Mouse (Mus musculus) G1E (cell line): ENCODE results near the gene Dkk2. TPM values are rescaled to one million over a fixed set of nuclear protein-coding genes. Genes with fewer than 3 reads are reported as not detected.
"Not testable (repeated sequence)": the region's sequence is repeated elsewhere in the genome, so short reads cannot be mapped to it uniquely, and the experiment has no call there.

Experiments used
- ATAC-seq: 2 replicates; pipeline ENCODE4 v1.8.0; 2016; ENCODE audit warnings: mild to moderate bottlenecking; ENCODE audit not compliant: insufficient number of reproducible peaks, poor library complexity, low FRiP score, severe bottlenecking; ENCODE audit errors: extremely low read depth
- DNase-seq: peaks from one replicate; pipeline ENCODE4 v3.0.0; 2012; ENCODE audit warnings: low spot score
- H3K27me3 ChIP-seq: 2 replicates; pipeline ENCODE4 v1.6.1; 2012; ENCODE audit warnings: mild to moderate bottlenecking, low read length, inconsistent platforms; ENCODE audit not compliant: insufficient read depth
- H3K36me3 ChIP-seq: replicated peaks from 2 replicates; pipeline ENCODE3; 2012; ENCODE audit warnings: mild to moderate bottlenecking, inconsistent platforms
- H3K4me1 ChIP-seq: 2 replicates; pipeline ENCODE4 v1.6.1; 2012; ENCODE audit warnings: low read depth, low read length, inconsistent platforms, mixed read lengths; ENCODE audit not compliant: insufficient read depth
- H3K4me3 ChIP-seq: 2 replicates; pipeline ENCODE4 v1.5.1; 2012; ENCODE audit warnings: low read depth, mild to moderate bottlenecking, inconsistent platforms, low read length, moderate library complexity, mixed read lengths
- H3K9me3 ChIP-seq: replicated peaks from 2 replicates; pipeline ENCODE4 v1.6.1; 2012; ENCODE audit warnings: inconsistent platforms
- CTCF ChIP-seq: IDR thresholded peaks from 2 replicates; pipeline ENCODE4 v1.5.1; 2012; ENCODE audit warnings: low read depth, low read length, inconsistent platforms, mixed read lengths
- GATA1 ChIP-seq: IDR thresholded peaks from 2 replicates; pipeline ENCODE4 v1.6.1; 2012; ENCODE audit warnings: borderline replicate concordance, low read length, inconsistent platforms, mixed read lengths
- GATA2 ChIP-seq: IDR thresholded peaks from 2 replicates; pipeline ENCODE4 v1.6.1; 2012; ENCODE audit warnings: low read depth, low read length, inconsistent platforms, borderline replicate concordance
- POLR2AphosphoS5 ChIP-seq: IDR thresholded peaks from 2 replicates; pipeline ENCODE4 v1.6.1; 2012; ENCODE audit warnings: low read depth, low read length, inconsistent platforms; ENCODE audit not compliant: insufficient replicate concordance
- TAL1 ChIP-seq: conservative IDR thresholded peaks from 2 replicates; pipeline ENCODE4 v1.6.1; 2012; ENCODE audit warnings: low read depth, low read length, inconsistent platforms, mixed read lengths
- polyA plus RNA-seq: library from polyadenylated mRNA; stranded (reverse); fragments of >175 nt; gene quantifications from 2 replicates; pipeline ENCODE4 v1.2.3, GENCODE M21; 2012
- total RNA-seq, 2 experiments: library from RNA; stranded (forward) in 1 of 2; stranded (reverse) in 1 of 2; fragments of 200-1000 nt in 1 of 2; fragments of >200 nt in 1 of 2; fragmentation: Nextera tagmentation in 1 of 2; gene quantifications; 2 replicates each; pipeline ENCODE4 v1.2.3; 2014 to 2017

Gene Dkk2
- total RNA-seq (2014; fragmentation: Nextera tagmentation) = not detected in 2 replicates
- total RNA-seq (2017) = 0.05 TPM in 1 of 2 replicates, not detected in the other
- polyA plus RNA-seq = not detected in 2 replicates

GRCm38 (mm10) chr3:132085112-132085822, at the start of gene Dkk2:
Gene Dkk2, plus strand, starts transcription at chr3:132085292.
- no peak for ATAC-seq
- Histone ChIP-seq H3K4me1 (no peaks in the 10 kb centered on the region), H3K36me3 (no peaks in the 10 kb centered on the region), H3K9me3 (peaks cover 35% of the 10 kb centered on the region), H3K27me3 (no peaks in the 10 kb centered on the region), H3K4me3 (no peak within 1 kb of the TSS; the same call in 1 of the 2 replicates)
- no peak for DNase-seq
- TF ChIP-seq GATA1 (no peak), CTCF (no peak), TAL1 (no peak), GATA2 (no peak), POLR2AphosphoS5 (no peak)

GRCm38 (mm10) chr3:132036704-132037103, 48.4 kb upstream of the Dkk2 start:
- H3K4me1 ChIP-seq = no peaks in the 10 kb centered on the region
- no peak for DNase-seq
- TF ChIP-seq GATA2 (no peak), GATA1 (no peak), TAL1 (no peak), CTCF (no peak), POLR2AphosphoS5 (no peak)
- no peaks in the 10 kb centered on the region for H3K36me3 ChIP-seq
- peaks cover 11% of the 10 kb centered on the region; the same call in 1 of the 2 replicates for H3K9me3 ChIP-seq
- ATAC-seq = no peak
- H3K4me3 ChIP-seq = no peak overlapping the region
- H3K27me3 ChIP-seq = no peaks in the 10 kb centered on the region

GRCm38 (mm10) chr3:132037670-132038069, 47.4 kb upstream of the Dkk2 start:
- ATAC-seq = no peak
- Histone ChIP-seq H3K36me3 (no peaks in the 10 kb centered on the region), H3K4me3 (no peak overlapping the region), H3K9me3 (0 out of 2 replicates have a peak, but pooled peaks cover 8% of the 10 kb centered on the region), H3K4me1 (no peaks in the 10 kb centered on the region), H3K27me3 (no peaks in the 10 kb centered on the region)
- DNase-seq = no peak
- no peak for TF ChIP-seq POLR2AphosphoS5
- no peak for TF ChIP-seq GATA1
- TF ChIP-seq CTCF = no peak
- no peak for TF ChIP-seq GATA2
- no peak for TF ChIP-seq TAL1

- 0 out of 2 replicates have a peak, but pooled peaks cover 5% of the 10 kb centered on the region for H3K9me3 ChIP-seq
- DNase-seq (no peak), ATAC-seq (no peak)
- no peak for TF ChIP-seq GATA2
- TF ChIP-seq POLR2AphosphoS5 = no peak
- no peak for TF ChIP-seq GATA1
- no peak for TF ChIP-seq CTCF
- no peak for TF ChIP-seq TAL1
- H3K27me3 ChIP-seq = no peaks in the 10 kb centered on the region
- no peak overlapping the region for H3K4me3 ChIP-seq
- no peaks in the 10 kb centered on the region for H3K4me1 ChIP-seq
- no peaks in the 10 kb centered on the region for H3K36me3 ChIP-seq
Observed at GRCm38 (mm10) chr3:132040066-132040465, 45.0 kb upstream of the Dkk2 start.

DNA sequence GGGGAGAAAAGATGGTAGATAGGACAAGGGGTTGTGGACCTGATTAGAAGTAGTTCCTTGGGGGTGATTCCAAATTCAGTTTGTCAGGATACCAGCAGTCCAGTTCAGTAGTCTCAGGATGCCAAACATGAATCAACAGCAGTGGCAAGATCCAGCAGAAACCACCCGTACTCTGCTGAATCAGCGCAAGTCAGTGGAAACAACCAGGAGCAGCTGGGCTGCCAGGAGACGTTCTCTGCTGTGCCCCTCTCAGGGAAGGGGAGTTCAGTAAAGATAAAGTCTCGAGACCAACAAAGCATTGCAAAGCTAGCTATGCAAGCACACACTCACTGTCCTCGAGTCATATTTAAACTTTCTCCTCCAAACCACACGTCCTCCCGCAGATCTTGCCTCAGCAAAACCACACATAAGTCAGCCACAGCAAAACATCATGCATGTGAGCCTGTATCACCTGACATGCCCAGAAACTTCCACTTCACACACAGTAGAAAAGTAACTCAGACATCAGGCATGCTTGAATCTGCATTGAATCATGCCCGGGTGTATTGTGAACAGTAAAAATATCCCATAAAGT, 34.1 kb upstream of the Dkk2 start:
- Histone ChIP-seq H3K9me3 (peaks cover 17% of the 10 kb centered on the region), H3K4me1 (no peaks in the 10 kb centered on the region), H3K4me3 (no peak overlapping the region), H3K27me3 (no peaks in the 10 kb centered on the region; the same call in 1 of the 2 replicates), H3K36me3 (no peaks in the 10 kb centered on the region)
- DNase-seq (no peak), ATAC-seq (no peak)
- TF ChIP-seq GATA2 (no peak), GATA1 (no peak), TAL1 (no peak), CTCF (no peak), POLR2AphosphoS5 (no peak)

DNA sequence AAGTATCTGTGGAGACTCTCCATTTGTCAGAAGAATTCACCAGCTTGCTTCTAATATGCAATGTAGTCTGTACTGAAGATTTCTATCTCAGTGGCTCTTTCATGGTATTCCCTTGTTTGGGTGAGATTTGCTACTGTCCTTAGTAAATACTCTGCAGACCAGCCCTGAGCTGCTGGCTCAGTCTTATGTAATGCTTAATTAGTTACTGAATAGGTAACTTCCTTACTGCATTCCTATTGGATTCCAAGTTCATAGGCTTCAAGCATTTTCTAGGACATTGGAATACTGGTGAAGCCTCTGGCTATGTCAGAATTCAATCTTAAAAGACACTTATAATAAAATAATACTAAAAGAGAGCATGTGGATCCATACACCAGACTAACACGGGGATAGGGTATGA, 22.3 kb upstream of the Dkk2 start:
- not testable (repeated sequence) for H3K4me3 ChIP-seq, H3K36me3 ChIP-seq, H3K4me1 ChIP-seq, ATAC-seq, DNase-seq, H3K27me3 ChIP-seq
- H3K9me3 ChIP-seq = peaks cover 21% of the 10 kb centered on the region
